Mouse (Mus musculus) limb, embryonic 11.5 days (tissue): ENCODE data around the gene Sap18b. TPM values are rescaled to one million over a fixed set of nuclear protein-coding genes. Genes with fewer than 3 reads are reported as not detected.

Experiments
- ATAC-seq: fragments of 200-750 bp; cut with Nextera tagmentation; 2 replicates; pipeline ENCODE4 v1.8.0; 2017; ENCODE audit warnings: low read depth; ENCODE audit not compliant: insufficient number of reproducible peaks, low FRiP score, low TSS enrichment
- DNase-seq: peaks from one replicate; pipeline ENCODE4 v3.0.0-alpha.2; 2015; ENCODE audit warnings: low spot score
- H3K27ac ChIP-seq: fragments of 300-500 bp; sonication (generic); replicated peaks from 2 replicates; pipeline ENCODE4 v1.5.1; 2014; ENCODE audit warnings: low read depth, mild to moderate bottlenecking, low read length
- H3K27me3 ChIP-seq: fragments of 300-500 bp; sonication (generic); 2 replicates; pipeline ENCODE4 v1.6.1; 2014; ENCODE audit warnings: mild to moderate bottlenecking, low read length, mixed read lengths; ENCODE audit not compliant: control insufficient read depth, insufficient read depth
- H3K36me3 ChIP-seq: fragments of 300-500 bp; sonication (generic); 2 replicates; pipeline ENCODE4 v1.6.1; 2014; ENCODE audit warnings: mild to moderate bottlenecking, low read length, moderate library complexity, mixed read lengths; ENCODE audit not compliant: control insufficient read depth, insufficient read depth
- H3K4me1 ChIP-seq: fragments of 300-500 bp; sonication (generic); 2 replicates; pipeline ENCODE4 v1.6.1; 2014; ENCODE audit warnings: low read length, mixed read lengths; ENCODE audit not compliant: control insufficient read depth, insufficient read depth
- H3K4me2 ChIP-seq: fragments of 300-500 bp; sonication (generic); 2 replicates; pipeline ENCODE4 v1.6.1; 2014; ENCODE audit warnings: low read depth, mild to moderate bottlenecking, moderate library complexity; ENCODE audit not compliant: severe bottlenecking
- H3K4me3 ChIP-seq: fragments of 300-500 bp; sonication (generic); 2 replicates; pipeline ENCODE4 v1.5.1; 2014; ENCODE audit warnings: low read depth, low read length
- H3K9ac ChIP-seq: fragments of 300-500 bp; sonication (generic); 2 replicates; pipeline ENCODE4 v1.6.1; 2014; ENCODE audit warnings: mild to moderate bottlenecking, low read length
- H3K9me3 ChIP-seq: fragments of 300-500 bp; sonication (generic); 2 replicates; pipeline ENCODE4 v1.6.1; 2016; ENCODE audit warnings: low read length; ENCODE audit not compliant: control insufficient read depth
- WGBS: fragments of 180-500 bp; shearing (Covaris S2); extraction: QIAGEN DNeasy Blood & Tissue Kit; methylation state at CpG from one replicate; pipeline ENCODE4 v1.1.7; 2014; 5-methylcytosine and 5-hydroxymethylcytosine counted together
- polyA plus RNA-seq: library from polyadenylated mRNA; unstranded; fragments of >200 nt; fragmentation: Nextera tagmentation; extraction: Ambion mirVana; gene quantifications from 2 replicates; pipeline ENCODE4 v1.2.1, GENCODE M21; 2014

The Sap18b gene
- polyA plus RNA-seq, 1 experiment from 2014 or later: 443 TPM

DNA sequence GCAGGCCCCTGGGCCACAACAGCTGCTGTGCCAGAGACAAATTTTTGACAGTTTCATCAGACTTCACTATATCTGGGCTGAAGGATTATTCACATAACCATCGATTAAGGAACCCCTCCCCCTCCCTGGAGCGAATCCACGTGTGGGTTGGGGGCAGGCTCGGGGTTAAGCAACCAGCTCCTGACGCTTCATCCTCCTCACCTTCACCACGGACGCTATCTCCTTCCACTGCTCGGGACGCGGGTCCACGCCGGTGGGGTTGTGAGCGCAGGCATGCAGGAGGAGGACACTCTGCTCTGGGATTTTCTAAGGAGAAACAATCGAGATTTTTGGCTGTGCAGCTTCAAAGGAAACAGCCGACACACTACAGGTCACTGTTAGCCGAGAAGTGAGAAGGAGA lies 46.5 kb downstream of the Sap18b start:
- Histone ChIP-seq H3K9ac (no peak overlapping the region), H3K4me3 (no peak overlapping the region), H3K4me1 (no peaks in the 10 kb centered on the region), H3K27me3 (no peaks in the 10 kb centered on the region), H3K36me3 (peaks cover 27% of the 10 kb centered on the region; the same call in 1 of the 2 replicates), H3K4me2 (no peak overlapping the region), H3K9me3 (no peaks in the 10 kb centered on the region), H3K27ac (no peak overlapping the region)
- 94% methylated on average over 16 of the region's 16 CpGs for WGBS
- ATAC-seq: no peak
- no peak for DNase-seq

DNA sequence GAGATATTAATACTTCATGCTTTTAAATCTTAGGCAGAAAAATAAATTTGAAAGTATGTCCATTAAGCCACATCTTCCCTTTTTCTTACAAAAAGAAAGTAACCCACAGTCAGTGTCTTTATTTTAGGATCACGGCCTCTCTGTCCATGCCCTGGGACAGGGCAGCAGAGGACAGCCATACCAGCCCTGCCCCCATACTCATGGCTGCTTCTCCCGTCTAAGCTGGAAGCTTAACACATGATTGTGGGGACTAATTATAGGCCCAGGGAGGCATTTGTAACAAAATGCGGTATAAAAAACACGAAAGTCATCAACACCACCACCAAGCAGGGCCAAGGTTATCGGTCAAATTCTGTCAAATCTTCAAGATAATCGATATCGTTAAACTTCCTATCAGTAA lies 50.1 kb downstream of the Sap18b start:
- H3K9ac ChIP-seq: no peak overlapping the region
- no peak for ATAC-seq
- H3K27ac ChIP-seq: no peak overlapping the region
- peaks cover 27% of the 10 kb centered on the region for H3K36me3 ChIP-seq
- H3K4me2 ChIP-seq: no peak overlapping the region
- WGBS: 93% methylated on average over 7 of the region's 7 CpGs
- no peaks in the 10 kb centered on the region for H3K9me3 ChIP-seq
- H3K4me3 ChIP-seq: no peak overlapping the region
- no peaks in the 10 kb centered on the region for H3K4me1 ChIP-seq
- H3K27me3 ChIP-seq: no peaks in the 10 kb centered on the region
- DNase-seq: no peak

Other genes starting within 250 kb of the Sap18b start
- not detected in 2 replicates for gene Prss54, start 249.0 kb upstream of the Sap18b start, polyA plus RNA-seq
- 33.4 and 33.6 TPM in 2 replicates for gene Gins3, start 191.9 kb upstream of the Sap18b start, polyA plus RNA-seq
- gene Ndrg4, start 148.4 kb upstream of the Sap18b start, polyA plus RNA-seq: 8.7 and 11.3 TPM in 2 replicates
- gene Setd6, start 109.5 kb upstream of the Sap18b start, polyA plus RNA-seq: 17.8 and 19.7 TPM in 2 replicates
- 137 and 154 TPM in 2 replicates for gene Cnot1, start 17.9 kb upstream of the Sap18b start, polyA plus RNA-seq
- gene Slc38a7, start 28.2 kb downstream of the Sap18b start, polyA plus RNA-seq: 13.8 and 14.8 TPM in 2 replicates
- gene Got2, start 63.2 kb downstream of the Sap18b start, polyA plus RNA-seq: 79.5 and 100 TPM in 2 replicates